Comparison of ENCODE assay signal across 9 mouse cellular contexts in genomic region chr7:100908567-100908966, GRCm38 (mm10). TPM values are rescaled to one million over a fixed set of nuclear protein-coding genes. Genes with fewer than 3 reads are reported as not detected.
DNase-seq lines count a peak whose midpoint lies in the region; ATAC-seq lines count a peak whose summit lies in the region.
"Had no signal": no experiment of that assay in that cellular context is flagged by ENCODE, and none has a peak within 500 bp of the region (broad histone marks: within the 10 kb centered on the region; RNA-seq: fewer than 3 reads in every experiment).

No protein-coding gene starts in this region.

- H3K36me3 ChIP-seq in forebrain, embryonic 12.5 days (replicated peaks) = no peaks in the 10 kb centered on the region; the same call in 1 of the 2 replicates
- H3K36me3 ChIP-seq in forebrain, embryonic 13.5 days (ENCODE audit: poor library complexity, severe bottlenecking) = no peaks in the 10 kb centered on the region
- H3K36me3 ChIP-seq in kidney, embryonic 14.5 days (ENCODE audit: control insufficient read depth, insufficient read depth, low read length) = peaks cover 15% of the 10 kb centered on the region
- H3K36me3 ChIP-seq: liver, embryonic 13.5 days had no signal

- WGBS in forebrain, embryonic 12.5 days = 46% methylated on average over 8 of the region's 8 CpGs
- 44% methylated on average over 8 of the region's 8 CpGs for WGBS in forebrain, embryonic 13.5 days
- WGBS in kidney, embryonic 14.5 days = 38% methylated on average over 8 of the region's 8 CpGs

- H3K9ac ChIP-seq in forebrain, embryonic 12.5 days = no peak overlapping the region
- no peak overlapping the region for H3K9ac ChIP-seq in forebrain, embryonic 13.5 days
- H3K9ac ChIP-seq in kidney, embryonic 14.5 days (ENCODE audit: low read depth, low read length) = no peak overlapping the region
- H3K9ac ChIP-seq: liver, embryonic 13.5 days had no signal

- no peaks in the 10 kb centered on the region for H3K9me3 ChIP-seq in forebrain, embryonic 12.5 days
- H3K9me3 ChIP-seq in forebrain, embryonic 13.5 days (replicated peaks) = no peaks in the 10 kb centered on the region
- H3K9me3 ChIP-seq in kidney, embryonic 14.5 days (ENCODE audit: control insufficient read depth, low read length) = no peaks in the 10 kb centered on the region
- H3K9me3 ChIP-seq: liver, embryonic 13.5 days had no signal

- no peak for ATAC-seq in forebrain, embryonic 12.5 days (ENCODE audit: low FRiP score)
- no peak for ATAC-seq in forebrain, embryonic 13.5 days
- no peak for ATAC-seq in kidney, embryonic 14.5 days (ENCODE audit: low FRiP score, low TSS enrichment)
- ATAC-seq in inflammation-experienced regulatory T-cells, adult 6 months = no peak

- peak; percentile 20 for DNase-seq in A20 (ENCODE audit: low read depth, low spot score)
- DNase-seq in lung, postnatal 4 days = peak; percentile 57 to 64
- no peak for DNase-seq in layer of hippocampus, adult 9-10 months (ENCODE audit: low spot score)
- DNase-seq: liver, embryonic 13.5 days had no signal

- 0 out of 2 replicates have a peak overlapping the region, but pooled peaks have one; percentile 32 for H3K27ac ChIP-seq in forebrain, embryonic 12.5 days
- no peak overlapping the region for H3K27ac ChIP-seq in forebrain, embryonic 13.5 days
- peak overlapping the region; percentile 38 for H3K27ac ChIP-seq in brown adipose tissue, adult 24 weeks (replicated peaks; ENCODE audit: low read depth, low read length)
- H3K27ac ChIP-seq in kidney, embryonic 14.5 days (ENCODE audit: low read depth, low read length) = peak overlapping the region; percentile 75; the same call in 1 of the 2 replicates
- H3K27ac ChIP-seq: liver, embryonic 13.5 days had no signal

- H3K27me3 ChIP-seq in forebrain, embryonic 12.5 days = no peaks in the 10 kb centered on the region
- H3K27me3 ChIP-seq in forebrain, embryonic 13.5 days = no peaks in the 10 kb centered on the region
- no peaks in the 10 kb centered on the region for H3K27me3 ChIP-seq in kidney, embryonic 14.5 days (ENCODE audit: control insufficient read depth, insufficient read depth, low read length)
- H3K27me3 ChIP-seq: liver, embryonic 13.5 days had no signal

- H3K4me3 ChIP-seq in forebrain, embryonic 12.5 days (replicated peaks) = no peak overlapping the region
- no peak overlapping the region for H3K4me3 ChIP-seq in forebrain, embryonic 13.5 days
- H3K4me3 ChIP-seq in brown adipose tissue, adult 24 weeks (ENCODE audit: insufficient read depth, low read depth, low read length) = no peak overlapping the region
- H3K4me3 ChIP-seq in kidney, embryonic 14.5 days (ENCODE audit: low read length) = no peak overlapping the region
- H3K4me3 ChIP-seq: liver, embryonic 13.5 days had no signal

- H3K4me1 ChIP-seq in forebrain, embryonic 12.5 days = peaks cover 36% of the 10 kb centered on the region
- peaks cover 21% of the 10 kb centered on the region for H3K4me1 ChIP-seq in forebrain, embryonic 13.5 days
- H3K4me1 ChIP-seq in brown adipose tissue, adult 24 weeks (ENCODE audit: control insufficient read depth, insufficient read depth, insufficient read length, low read length) = 0 out of 2 replicates have a peak, but pooled peaks cover 4% of the 10 kb centered on the region
- peaks cover 57% of the 10 kb centered on the region for H3K4me1 ChIP-seq in kidney, embryonic 14.5 days (ENCODE audit: control insufficient read depth, insufficient read depth, low read length)

- H3K4me2 ChIP-seq in forebrain, embryonic 12.5 days = no peak overlapping the region
- H3K4me2 ChIP-seq in forebrain, embryonic 13.5 days = no peak overlapping the region
- no peak overlapping the region for H3K4me2 ChIP-seq in kidney, embryonic 14.5 days (replicated peaks; ENCODE audit: low read depth, low read length)
- H3K4me2 ChIP-seq: liver, embryonic 13.5 days had no signal

RNA-seq across cellular contexts. Expression of gene Arhgef17, which starts 23.3 kb away (rescaled TPM):
- 6.5 and 8.1 TPM in 2 replicates for polyA plus RNA-seq in forebrain, embryonic 12.5 days (2016; fragmentation: Nextera tagmentation; extraction: Ambion mirVana)
- polyA plus RNA-seq in forebrain, embryonic 13.5 days (2015; fragmentation: Nextera tagmentation; extraction: Ambion mirVana) = 4.4 and 4.7 TPM in 2 replicates
- 2.5 and 3.3 TPM in 2 replicates for polyA plus RNA-seq in brown adipose tissue, adult 24 weeks (2012; ENCODE audit: insufficient read depth, insufficient read length, missing spikeins)
- polyA plus RNA-seq in kidney, embryonic 14.5 days (2014; fragmentation: Nextera tagmentation; extraction: Ambion mirVana) = 11.6 and 15.5 TPM in 2 replicates
- polyA plus RNA-seq in inflammation-experienced regulatory T-cells, adult 6 months (2017; shearing (Covaris generic)) = not detected

RNA-seq across cellular contexts. Expression of gene Relt, which starts 45.3 kb away (rescaled TPM):
- 2.2 and 2.6 TPM in 2 replicates for polyA plus RNA-seq in forebrain, embryonic 12.5 days (2016; fragmentation: Nextera tagmentation; extraction: Ambion mirVana)
- 2.4 and 3.1 TPM in 2 replicates for polyA plus RNA-seq in forebrain, embryonic 13.5 days (2015; fragmentation: Nextera tagmentation; extraction: Ambion mirVana)
- polyA plus RNA-seq in brown adipose tissue, adult 24 weeks (2012; ENCODE audit: insufficient read depth, insufficient read length, missing spikeins) = 0.36 and 0.54 TPM in 2 replicates
- polyA plus RNA-seq in kidney, embryonic 14.5 days (2014; fragmentation: Nextera tagmentation; extraction: Ambion mirVana) = 2.8 and 3.1 TPM in 2 replicates
- 10 to 100 TPM; 11.1 to 13.9 (median 12.3) TPM for polyA plus RNA-seq in inflammation-experienced regulatory T-cells, adult 6 months (2017; shearing (Covaris generic))
